Mouse (Mus musculus) frontal cortex, postnatal 36 days (tissue): ENCODE data around the gene Lrp5.

Source experiments
- DNase-seq, 2 experiments: peaks; one replicate each; pipeline ENCODE4 v3.0.0; 2022; ENCODE audit warnings: low spot score in 2 of 2

The Lrp5 gene

DNA sequence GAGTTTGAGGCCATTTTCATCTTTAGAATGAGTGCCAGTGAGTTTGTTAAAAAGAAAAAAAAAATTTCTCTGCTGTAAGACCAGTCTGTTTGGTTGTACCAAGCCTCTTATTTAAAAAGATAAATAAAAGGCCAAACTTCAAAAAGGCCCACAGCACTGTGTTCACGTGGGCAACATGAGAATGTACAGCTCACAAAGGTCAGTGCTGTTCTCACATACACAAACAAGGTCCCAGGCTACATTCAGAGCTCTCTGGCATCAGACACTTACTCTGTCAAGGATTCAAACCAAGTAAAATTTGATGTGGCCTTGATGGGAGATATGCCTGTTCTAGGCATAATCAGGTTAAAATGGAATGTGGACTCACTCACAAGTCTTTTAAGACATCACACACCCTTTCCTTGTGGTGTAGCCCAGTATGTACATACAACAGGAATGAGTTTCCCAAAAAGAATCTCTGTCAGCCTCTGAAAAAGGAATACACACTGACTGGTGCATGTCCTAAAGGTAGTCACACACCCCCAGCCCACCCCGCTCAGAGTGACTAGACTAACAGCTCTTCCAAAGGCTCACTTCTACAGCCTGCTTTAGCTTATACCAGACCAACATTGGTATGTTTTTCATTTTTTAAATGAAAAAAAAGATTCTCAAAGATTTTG is 130.1 kb downstream of the Lrp5 start:
- no peak for DNase-seq

- DNase-seq, result no peak
Observed at GRCm38 (mm10) chr19:3554785-3555184, 131.6 kb downstream of the Lrp5 start.

DNA sequence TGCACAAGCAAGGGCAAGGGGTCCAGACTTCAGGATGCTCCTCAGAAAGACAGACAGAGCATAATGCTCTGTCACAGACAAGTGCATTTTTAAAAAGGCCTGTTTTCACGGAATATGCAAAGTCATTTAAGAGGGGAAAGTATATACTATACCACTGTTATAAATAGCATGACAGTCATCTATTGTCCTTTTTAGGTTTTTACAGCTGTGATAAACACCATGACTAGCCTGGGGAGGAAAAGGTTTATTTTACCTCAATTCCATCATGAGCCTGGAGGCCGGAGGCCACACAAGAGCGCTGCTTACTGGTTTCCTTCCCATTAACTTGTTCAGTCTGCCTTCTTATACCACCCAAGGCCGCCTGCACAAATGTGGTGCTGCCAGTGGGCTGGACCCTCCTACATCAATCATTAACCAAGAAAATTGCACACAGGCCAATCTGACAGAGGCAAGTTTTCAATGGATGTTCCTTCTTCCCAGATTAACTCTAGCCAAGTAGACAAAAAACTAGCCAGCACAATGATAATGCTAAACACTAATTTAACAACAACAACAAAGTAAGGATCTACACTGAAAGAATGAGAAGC is 134.7 kb downstream of the Lrp5 start:
- DNase-seq, result no peak

GRCm38 (mm10) chr19:3550101-3550500 is 136.3 kb downstream of the Lrp5 start:
- DNase-seq, result no peak

DNA sequence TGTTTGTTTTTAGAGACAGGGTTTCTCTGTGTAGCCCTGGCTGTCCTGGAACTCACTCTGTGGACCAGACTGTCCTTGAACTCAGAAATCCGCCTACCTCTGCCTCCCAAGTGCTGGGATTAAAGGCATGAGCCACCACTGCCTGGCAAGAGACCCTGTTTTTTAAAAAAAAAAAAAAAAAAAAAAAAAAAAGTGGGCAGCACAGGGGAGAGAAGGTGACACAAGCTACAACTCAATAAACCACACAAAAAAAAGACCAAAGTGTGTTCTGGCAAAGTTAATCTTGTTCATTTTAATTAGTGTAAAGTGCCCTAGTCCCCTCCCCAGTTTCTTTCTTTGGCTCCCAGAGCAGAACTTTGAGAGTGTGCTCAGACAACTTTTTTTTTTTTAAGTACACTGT is 137.1 kb downstream of the Lrp5 start:
- no peak for DNase-seq

GRCm38 (mm10) chr19:3548311-3548710 is 138.1 kb downstream of the Lrp5 start:
- no peak for DNase-seq

DNA sequence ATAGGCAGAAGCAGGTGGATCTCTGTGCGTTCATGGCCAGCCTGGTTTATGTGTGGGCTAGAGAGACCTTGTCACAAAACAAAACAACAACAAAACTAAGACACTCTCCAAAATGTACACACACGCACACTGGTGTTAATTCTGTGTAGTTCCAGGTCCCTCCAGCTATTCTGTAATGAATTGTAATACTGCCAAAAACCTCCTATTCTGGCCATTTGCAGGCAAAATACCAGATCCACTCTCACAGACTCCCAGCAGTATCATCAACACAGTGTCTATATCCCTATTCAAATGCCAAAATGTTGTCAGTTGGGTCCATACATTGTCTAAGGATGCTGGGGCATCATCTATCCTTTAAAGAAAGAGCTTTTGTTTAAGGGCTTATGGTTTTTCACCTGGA is 141.4 kb downstream of the Lrp5 start:
- DNase-seq, result no peak

DNA sequence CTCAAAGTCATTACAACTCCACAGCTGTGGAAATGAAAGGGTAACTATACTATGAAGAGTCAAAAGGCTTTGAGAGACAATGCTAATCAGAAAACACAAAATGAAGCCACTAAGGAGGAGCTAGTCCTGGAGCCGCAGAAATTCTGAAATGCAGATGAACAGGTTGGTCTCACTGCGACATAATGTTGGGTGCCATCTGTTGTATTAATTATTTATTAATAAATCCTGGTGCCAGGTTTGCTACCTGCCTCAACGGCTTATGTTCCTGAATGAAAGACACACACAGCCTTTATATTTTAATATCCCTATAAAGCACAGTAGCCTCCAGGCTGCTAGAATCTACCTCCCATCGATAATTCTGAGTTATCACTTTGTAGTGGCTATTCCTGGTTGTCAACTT is 143.8 kb downstream of the Lrp5 start:
- no peak for DNase-seq

DNA sequence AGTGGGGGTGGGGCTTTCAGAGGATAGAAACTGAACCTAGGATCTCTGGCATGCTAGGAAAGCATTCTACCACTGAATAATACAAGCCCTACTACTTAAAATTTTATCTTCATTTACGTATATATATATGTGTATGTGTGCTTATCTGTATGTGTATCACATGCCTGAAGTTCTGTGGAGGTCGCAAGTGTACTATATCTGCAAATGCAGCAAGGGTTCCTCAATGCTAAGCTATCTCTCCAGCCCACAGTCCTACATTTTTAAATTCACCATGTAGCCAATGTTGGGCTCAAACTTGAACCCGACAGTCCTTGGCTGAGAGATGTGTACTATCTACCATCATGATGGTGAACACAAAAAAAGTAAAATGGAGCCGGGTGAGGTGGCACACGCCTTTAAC is 145.4 kb downstream of the Lrp5 start:
- no peak for DNase-seq

DNA sequence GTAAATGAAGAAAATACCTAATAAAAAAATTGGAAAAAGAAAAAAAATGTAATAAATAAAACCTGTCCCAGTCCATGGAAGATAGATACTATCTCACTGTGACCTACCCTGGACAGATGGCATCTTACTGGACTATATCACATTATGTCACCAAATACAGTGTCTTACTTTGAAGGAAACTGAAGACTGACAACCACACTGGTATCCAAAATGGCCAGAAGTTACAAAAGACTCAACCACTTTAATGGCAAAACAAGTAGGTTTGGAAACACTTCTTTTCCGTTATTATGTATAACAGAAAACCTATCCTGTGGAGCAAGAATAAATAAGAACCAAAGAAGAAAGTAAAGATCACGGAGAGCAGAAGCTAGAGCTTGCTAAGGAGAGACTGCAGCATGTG is 146.1 kb downstream of the Lrp5 start:
- DNase-seq, result no peak

DNA sequence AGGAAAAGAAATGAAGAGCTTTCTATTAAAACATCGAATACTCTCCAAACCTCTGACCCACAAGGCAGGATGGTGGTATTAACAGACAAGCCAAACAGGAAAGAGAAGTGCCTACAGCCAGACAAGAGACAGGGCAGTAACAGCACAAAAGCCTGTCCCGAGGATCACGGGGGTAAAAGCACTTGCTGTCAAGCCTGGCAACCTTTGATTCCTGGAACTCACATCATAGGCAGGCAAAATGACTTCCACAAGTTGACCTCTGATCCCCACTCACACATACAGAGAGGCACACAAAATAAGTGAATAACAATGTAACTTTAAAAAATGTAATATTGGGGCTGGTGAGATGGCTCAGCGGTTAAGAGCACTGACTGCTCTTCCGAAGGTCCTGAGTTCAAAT is 146.9 kb downstream of the Lrp5 start:
- DNase-seq, result no peak

DNA sequence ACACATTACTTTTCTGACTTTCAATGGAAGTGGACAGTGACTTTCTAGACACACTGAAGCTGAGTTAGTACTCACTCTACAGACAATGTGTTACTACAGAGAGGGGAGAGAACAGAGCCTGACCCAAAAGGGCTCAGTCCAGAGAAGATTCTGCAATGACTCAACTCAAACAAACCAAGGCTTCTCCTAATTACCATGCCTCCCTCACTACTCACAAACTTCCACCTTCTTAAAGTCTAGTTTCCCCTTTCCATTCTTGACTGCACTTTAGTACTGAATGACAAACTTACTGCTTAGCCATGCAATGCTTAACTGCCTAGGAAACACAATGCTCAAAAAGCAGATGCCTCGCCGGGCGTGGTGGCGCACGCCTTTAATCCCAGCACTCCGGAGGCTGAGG is 148.7 kb downstream of the Lrp5 start:
- DNase-seq, result no peak

- no peak for DNase-seq
Observed at GRCm38 (mm10) chr19:3534945-3535344, 151.4 kb downstream of the Lrp5 start.
